Mouse (Mus musculus) olfactory bulb, adult 2 months (tissue): ENCODE data around the gene Nupl2.

Source experiments
- CTCF ChIP-seq: fragments of 200-500 bp; IDR thresholded peaks from 2 replicates; pipeline ENCODE4 v1.5.1; 2012; ENCODE audit warnings: low read depth, mild to moderate bottlenecking, low read length, moderate library complexity; ENCODE audit not compliant: insufficient read depth
- POLR2A ChIP-seq: fragments of 200-500 bp; IDR thresholded peaks from 2 replicates; pipeline ENCODE4 v1.6.1; 2012; ENCODE audit warnings: mild to moderate bottlenecking, low read depth, low read length, moderate library complexity; ENCODE audit not compliant: insufficient read depth

GRCm38 (mm10) chr5:24125910-24126636, 38.7 kb upstream of the Nupl2 start:
- TF ChIP-seq POLR2A (no peak), CTCF (no peak)
